Mouse (Mus musculus) embryonic facial prominence, embryonic 13.5 days (tissue): ENCODE data around the gene Gas2l2. TPM values are rescaled to one million over a fixed set of nuclear protein-coding genes. Genes with fewer than 3 reads are reported as not detected.

ENCODE experiments used
- ATAC-seq: fragments of 200-750 bp; cut with Nextera tagmentation; 2 replicates; pipeline ENCODE4 v1.8.0; 2017; ENCODE audit warnings: low read depth; ENCODE audit not compliant: insufficient number of reproducible peaks, insufficient read depth, low FRiP score, low TSS enrichment
- H3K27ac ChIP-seq: fragments of 300-500 bp; sonication (generic); 2 replicates; pipeline ENCODE4 v1.5.1; 2015; ENCODE audit warnings: moderate library complexity, mild to moderate bottlenecking, inconsistent platforms
- H3K27me3 ChIP-seq: fragments of 300-500 bp; sonication (generic); 2 replicates; pipeline ENCODE4 v1.6.1; 2015; ENCODE audit warnings: mild to moderate bottlenecking, inconsistent platforms
- H3K36me3 ChIP-seq: fragments of 300-500 bp; sonication (generic); 2 replicates; pipeline ENCODE4 v1.6.1; 2015; ENCODE audit warnings: mild to moderate bottlenecking, inconsistent platforms
- H3K4me1 ChIP-seq: fragments of 300-500 bp; sonication (generic); 2 replicates; pipeline ENCODE4 v1.6.1; 2015; ENCODE audit warnings: inconsistent platforms
- H3K4me2 ChIP-seq: fragments of 300-500 bp; sonication (generic); 2 replicates; pipeline ENCODE4 v1.6.1; 2015; ENCODE audit warnings: moderate library complexity, mild to moderate bottlenecking, inconsistent platforms
- H3K4me3 ChIP-seq: fragments of 300-500 bp; sonication (generic); 2 replicates; pipeline ENCODE4 v1.5.1; 2015; ENCODE audit warnings: mild to moderate bottlenecking, inconsistent platforms
- H3K9ac ChIP-seq: fragments of 300-500 bp; sonication (generic); 2 replicates; pipeline ENCODE4 v1.6.1; 2015; ENCODE audit warnings: mild to moderate bottlenecking, inconsistent platforms
- H3K9me3 ChIP-seq: fragments of 300-500 bp; sonication (generic); 2 replicates; pipeline ENCODE4 v1.6.1; 2016; ENCODE audit warnings: inconsistent platforms
- WGBS: fragments of 180-500 bp; shearing (Covaris S2); methylation state at CpG from one replicate; pipeline ENCODE4 v1.1.7; 2015; ENCODE audit warnings: mixed read lengths; 5-methylcytosine and 5-hydroxymethylcytosine counted together
- polyA plus RNA-seq: library from polyadenylated mRNA; unstranded; fragments of >200 nt; fragmentation: Nextera tagmentation; extraction: Ambion mirVana; gene quantifications from 2 replicates; pipeline ENCODE4 v1.2.1, GENCODE M21; 2015

The Gas2l2 gene
- polyA plus RNA-seq, 1 experiment from 2014 or later: 0.07 TPM

GRCm38 (mm10) chr11:83441235-83441634 lies 12.0 kb upstream of the Gas2l2 start:
- peaks cover 14% of the 10 kb centered on the region for H3K4me1 ChIP-seq
- H3K4me2 ChIP-seq: peak overlapping the region; percentile 85
- H3K9me3 ChIP-seq: no peaks in the 10 kb centered on the region
- no peaks in the 10 kb centered on the region for H3K36me3 ChIP-seq
- H3K9ac ChIP-seq: no peak overlapping the region
- peaks cover 59% of the 10 kb centered on the region for H3K27me3 ChIP-seq
- ATAC-seq: no peak
- 36% methylated on average over 7 of the region's 7 CpGs for WGBS
- no peak overlapping the region; the same call in 1 of the 2 replicates for H3K4me3 ChIP-seq
- no peak overlapping the region for H3K27ac ChIP-seq

- H3K9me3 ChIP-seq: no peaks in the 10 kb centered on the region
- peak; percentile 82 for ATAC-seq
- H3K27ac ChIP-seq: no peak overlapping the region
- H3K4me1 ChIP-seq: peaks cover 14% of the 10 kb centered on the region
- peak overlapping the region; percentile 85 for H3K4me2 ChIP-seq
- no peaks in the 10 kb centered on the region for H3K36me3 ChIP-seq
- H3K27me3 ChIP-seq: peaks cover 54% of the 10 kb centered on the region
- WGBS: under 1% methylated on average over 64 of the region's 75 CpGs
- H3K4me3 ChIP-seq: peak overlapping the region; percentile 63
- peak overlapping the region; percentile 71 for H3K9ac ChIP-seq
Measured at GRCm38 (mm10) chr11:83440081-83441064, 11.1 kb upstream of the Gas2l2 start.

GRCm38 (mm10) chr11:83439426-83440060 lies 10.3 kb upstream of the Gas2l2 start:
- WGBS: 33% methylated on average over 11 of the region's 11 CpGs
- H3K27me3 ChIP-seq: peaks cover 45% of the 10 kb centered on the region

GRCm38 (mm10) chr11:83437377-83437776 lies 8.1 kb upstream of the Gas2l2 start, which contains the start of gene 1700020L24Rik:
Gene 1700020L24Rik (plus strand): TSS chr11:83437677.
- Histone ChIP-seq H3K4me1 (no peaks in the 10 kb centered on the region), H3K36me3 (no peaks in the 10 kb centered on the region), H3K9me3 (no peaks in the 10 kb centered on the region), H3K9ac (no peak within 1 kb of the TSS), H3K4me2 (no peak within 1 kb of the TSS), H3K27me3 (peaks cover 26% of the 10 kb centered on the region), H3K27ac (no peak within 1 kb of the TSS), H3K4me3 (no peak within 1 kb of the TSS)
- WGBS: 87% methylated on average over 1 of the region's 1 CpGs
- no peak for ATAC-seq

More at GRCm38 (mm10) chr11:83439426-83440060, 10.3 kb upstream of the Gas2l2 start:
- Histone ChIP-seq H3K4me1 (peaks cover 10% of the 10 kb centered on the region), H3K4me3 (peak overlapping the region; percentile 63), H3K9me3 (no peaks in the 10 kb centered on the region), H3K27ac (no peak overlapping the region), H3K4me2 (peak overlapping the region; percentile 85), H3K36me3 (no peaks in the 10 kb centered on the region), H3K9ac (no peak overlapping the region)
- ATAC-seq: no peak

GRCm38 (mm10) chr11:83432533-83432932 lies 3.3 kb upstream of the Gas2l2 start:
- ATAC-seq: no peak
- no peaks in the 10 kb centered on the region for H3K9me3 ChIP-seq
- H3K36me3 ChIP-seq: no peaks in the 10 kb centered on the region
- H3K4me3 ChIP-seq: no peak overlapping the region
- H3K27me3 ChIP-seq: peaks cover 33% of the 10 kb centered on the region
- H3K4me1 ChIP-seq: 0 out of 2 replicates have a peak, but pooled peaks cover 3% of the 10 kb centered on the region
- H3K27ac ChIP-seq: no peak overlapping the region
- no peak overlapping the region for H3K4me2 ChIP-seq
- no peak overlapping the region for H3K9ac ChIP-seq
- WGBS: 86% methylated on average over 2 of the region's 2 CpGs

GRCm38 (mm10) chr11:83426964-83427363 lies 2.3 kb downstream of the Gas2l2 start:
- no peak for ATAC-seq
- Histone ChIP-seq H3K27me3 (peaks cover 56% of the 10 kb centered on the region), H3K4me2 (peak overlapping the region; percentile 44), H3K9ac (no peak overlapping the region), H3K4me1 (peaks cover 8% of the 10 kb centered on the region; the same call in 1 of the 2 replicates), H3K36me3 (no peaks in the 10 kb centered on the region), H3K4me3 (peak overlapping the region; percentile 3; the same call in 1 of the 2 replicates), H3K27ac (no peak overlapping the region), H3K9me3 (no peaks in the 10 kb centered on the region)
- WGBS: 32% methylated on average over 17 of the region's 17 CpGs

GRCm38 (mm10) chr11:83424681-83425080 lies 4.6 kb downstream of the Gas2l2 start:
- H3K9ac ChIP-seq: no peak overlapping the region
- H3K4me2 ChIP-seq: no peak overlapping the region
- H3K9me3 ChIP-seq: no peaks in the 10 kb centered on the region
- peaks cover 73% of the 10 kb centered on the region for H3K27me3 ChIP-seq
- H3K36me3 ChIP-seq: no peaks in the 10 kb centered on the region
- H3K27ac ChIP-seq: no peak overlapping the region
- 6% methylated on average over 8 of the region's 8 CpGs for WGBS
- ATAC-seq: no peak
- H3K4me3 ChIP-seq: no peak overlapping the region
- H3K4me1 ChIP-seq: peaks cover 6% of the 10 kb centered on the region; the same call in 1 of the 2 replicates

GRCm38 (mm10) chr11:83421305-83421704 lies 8.0 kb downstream of the Gas2l2 start:
- Histone ChIP-seq H3K9me3 (no peaks in the 10 kb centered on the region), H3K4me3 (no peak overlapping the region), H3K4me1 (peaks cover 8% of the 10 kb centered on the region), H3K27ac (no peak overlapping the region), H3K36me3 (no peaks in the 10 kb centered on the region), H3K4me2 (no peak overlapping the region), H3K27me3 (peaks cover 62% of the 10 kb centered on the region), H3K9ac (no peak overlapping the region)
- ATAC-seq: no peak
- WGBS: 1% methylated on average over 9 of the region's 9 CpGs

GRCm38 (mm10) chr11:83420338-83420737 lies 8.9 kb downstream of the Gas2l2 start:
- H3K9me3 ChIP-seq: no peaks in the 10 kb centered on the region
- no peak overlapping the region for H3K4me2 ChIP-seq
- peaks cover 8% of the 10 kb centered on the region for H3K4me1 ChIP-seq
- peaks cover 53% of the 10 kb centered on the region for H3K27me3 ChIP-seq
- 35% methylated on average over 4 of the region's 4 CpGs for WGBS
- ATAC-seq: no peak
- H3K36me3 ChIP-seq: no peaks in the 10 kb centered on the region
- no peak overlapping the region for H3K27ac ChIP-seq
- no peak overlapping the region for H3K4me3 ChIP-seq
- H3K9ac ChIP-seq: no peak overlapping the region

GRCm38 (mm10) chr11:83418566-83418965 lies 10.7 kb downstream of the Gas2l2 start:
- Histone ChIP-seq H3K27me3 (peaks cover 53% of the 10 kb centered on the region), H3K36me3 (no peaks in the 10 kb centered on the region), H3K4me3 (0 out of 2 replicates have a peak overlapping the region, but pooled peaks have one; percentile 20), H3K9ac (no peak overlapping the region), H3K4me2 (peak overlapping the region; percentile 28), H3K4me1 (peaks cover 8% of the 10 kb centered on the region), H3K9me3 (no peaks in the 10 kb centered on the region), H3K27ac (no peak overlapping the region)
- WGBS: 7% methylated on average over 38 of the region's 38 CpGs
- ATAC-seq: no peak

- 76% methylated on average over 7 of the region's 7 CpGs for WGBS
- no peak overlapping the region for H3K9ac ChIP-seq
- peaks cover 52% of the 10 kb centered on the region for H3K27me3 ChIP-seq
- H3K4me3 ChIP-seq: no peak overlapping the region
- no peak for ATAC-seq
- no peak overlapping the region for H3K4me2 ChIP-seq
- peaks cover 8% of the 10 kb centered on the region for H3K4me1 ChIP-seq
- H3K9me3 ChIP-seq: no peaks in the 10 kb centered on the region
- H3K27ac ChIP-seq: no peak overlapping the region
- H3K36me3 ChIP-seq: no peaks in the 10 kb centered on the region
Measured at GRCm38 (mm10) chr11:83417708-83418107, 11.5 kb downstream of the Gas2l2 start.
